8 mouse cellular contexts compared by ENCODE assay signal in genomic region chr4:136172011-136172541, GRCm38 (mm10). TPM values are rescaled to one million over a fixed set of nuclear protein-coding genes. Genes with fewer than 3 reads are reported as not detected.
DNase-seq lines count a peak whose midpoint lies in the region; TF ChIP-seq lines count a peak whose summit lies in the region.

Gene E2f2, plus strand, starts transcription at chr4:136172394.

- H3K9me3 ChIP-seq in ES-E14 (ENCODE audit: control insufficient read depth, insufficient read depth, low read depth, low read length), result no peaks in the 10 kb centered on the region

- H3K4me1 ChIP-seq in ES-E14 (ENCODE audit: control insufficient read depth in 2 of 2, insufficient read depth in 2 of 2, low read length in 2 of 2, poor library complexity in 1 of 2), result peaks cover 2 to 31% of the 10 kb centered on the region in 2 experiments; a peak in 3 of 4 replicates

- peak; percentile 83 for DNase-seq in 416B (ENCODE audit: low read depth)
- DNase-seq in ES-E14 (ENCODE audit: low read depth, low spot score), result no peak
- peak; percentile 92 for DNase-seq in embryo, embryonic 11 days
- peak; percentile 62 to 64 for DNase-seq in heart, adult 9 months (ENCODE audit: low spot score in 2 of 2)
- DNase-seq in kidney, adult 9 months, result peak; percentile 71
- peak; percentile 75 for DNase-seq in lung, postnatal 10 days
- DNase-seq in retina, embryonic 14.5 days (ENCODE audit: low spot score), result peak; percentile 85
- DNase-seq in ovary, postnatal 14 days (ENCODE audit: low spot score), result no peak

- H3K4me3 ChIP-seq in ES-E14 (ENCODE audit: insufficient read depth in 1 of 2, low read depth in 1 of 2, low read length in 2 of 2, poor library complexity in 1 of 2, severe bottlenecking in 1 of 2), result peak within 1 kb of the TSS; percentile 60 to 79

- H3K27ac ChIP-seq in ES-E14 (ENCODE audit: insufficient read depth, low read depth, low read length, poor library complexity, severe bottlenecking), result 0 out of 2 replicates have a peak within 1 kb of the TSS, but pooled peaks have one; percentile 17

- no peaks in the 10 kb centered on the region; the same call in 1 of the 2 replicates for H3K36me3 ChIP-seq in ES-E14 (ENCODE audit: control insufficient read depth, insufficient read depth, low read length, poor library complexity, severe bottlenecking)

- in situ Hi-C loops in ES-E14 (cut with MboI; ENCODE audit: low sequenced_read_pairs in 2 of 2, unreplicated experiment in 2 of 2), result no loop called here

- H3K9ac ChIP-seq in ES-E14 (ENCODE audit: insufficient read depth, low read depth, low read length, poor library complexity, severe bottlenecking), result peak within 1 kb of the TSS; percentile 75

TF ChIP-seq in ES-E14, 5 proteins besides CTCF, POLR2A, EP300 and RAD21:
- TF ChIP-seq ZC3H11A (IDR thresholded peaks at IDR 0.05; ENCODE audit: borderline replicate concordance, low read depth, low read length), result no peak
- TF ChIP-seq ZNF384 (IDR thresholded peaks at IDR 0.05; ENCODE audit: low read depth, low read length), result peak; percentile 96
TF ChIP-seq in ES-E14: peak in this region for 1.

RNA-seq across cellular contexts. Expression of gene E2f2, which starts in this region (rescaled TPM):
- 7.5 and 9.8 TPM in 2 replicates for total RNA-seq in ES-E14 (2012; rRNA removed)

Comparison
In these comparisons a context has a peak if more than half of its experiments do, and no peak if none do; other contexts are left out.
1. DNase-seq: peak in 416B (single experiment), embryo, embryonic 11 days (single experiment), heart, adult 9 months (2 of 2), kidney, adult 9 months (single experiment), lung, postnatal 10 days (single experiment) and retina, embryonic 14.5 days (single experiment); none in ES-E14 (single experiment) and ovary, postnatal 14 days (single experiment).